Mouse (Mus musculus): ENCODE data around the gene Nradd. TPM values are rescaled to one million over a fixed set of nuclear protein-coding genes. Genes with fewer than 3 reads are reported as not detected.

Gene Nradd
- polyA plus RNA-seq, 1 experiment from 2014 or later = 27.2 TPM

- Histone ChIP-seq H3K36me3 (ENCODE audit: control insufficient read depth, insufficient read depth, low read length) (no peaks in the 10 kb centered on the region), H3K4me3 (replicated peaks; ENCODE audit: low read length) (no peak overlapping the region), H3K4me2 (ENCODE audit: low read depth, low read length) (no peak overlapping the region), H3K9ac (ENCODE audit: low read length) (no peak overlapping the region), H3K27ac (ENCODE audit: low read length) (no peak overlapping the region), H3K27me3 (ENCODE audit: control insufficient read depth, insufficient read depth, low read length) (no peaks in the 10 kb centered on the region), H3K4me1 (ENCODE audit: control insufficient read depth, insufficient read depth, low read length) (peaks cover 25% of the 10 kb centered on the region), H3K9me3 (replicated peaks; ENCODE audit: control insufficient read depth, low read length) (no peaks in the 10 kb centered on the region)
- WGBS = 69% methylated on average over 1 of the region's 1 CpGs
- ATAC-seq (ENCODE audit: insufficient read depth, low FRiP score) = no peak
Measured at GRCm38 (mm10) chr9:110662844-110663243, 38.6 kb upstream of the Nradd start.

- Histone ChIP-seq H3K4me1 (ENCODE audit: control insufficient read depth, insufficient read depth, low read length) (peaks cover 15% of the 10 kb centered on the region), H3K9ac (ENCODE audit: low read length) (no peak overlapping the region), H3K4me3 (replicated peaks; ENCODE audit: low read length) (no peak overlapping the region), H3K36me3 (ENCODE audit: control insufficient read depth, insufficient read depth, low read length) (no peaks in the 10 kb centered on the region), H3K9me3 (replicated peaks; ENCODE audit: control insufficient read depth, low read length) (no peaks in the 10 kb centered on the region), H3K27ac (ENCODE audit: low read length) (peak overlapping the region; percentile 30; the same call in 1 of the 2 replicates), H3K27me3 (ENCODE audit: control insufficient read depth, insufficient read depth, low read length) (no peaks in the 10 kb centered on the region), H3K4me2 (ENCODE audit: low read depth, low read length) (no peak overlapping the region)
- ATAC-seq (ENCODE audit: insufficient read depth, low FRiP score) = 0 out of 2 replicates have a peak, but pooled peaks have one; percentile 11
- 61% methylated on average over 7 of the region's 7 CpGs for WGBS
Measured at GRCm38 (mm10) chr9:110660856-110661612, 36.8 kb upstream of the Nradd start.

DNA sequence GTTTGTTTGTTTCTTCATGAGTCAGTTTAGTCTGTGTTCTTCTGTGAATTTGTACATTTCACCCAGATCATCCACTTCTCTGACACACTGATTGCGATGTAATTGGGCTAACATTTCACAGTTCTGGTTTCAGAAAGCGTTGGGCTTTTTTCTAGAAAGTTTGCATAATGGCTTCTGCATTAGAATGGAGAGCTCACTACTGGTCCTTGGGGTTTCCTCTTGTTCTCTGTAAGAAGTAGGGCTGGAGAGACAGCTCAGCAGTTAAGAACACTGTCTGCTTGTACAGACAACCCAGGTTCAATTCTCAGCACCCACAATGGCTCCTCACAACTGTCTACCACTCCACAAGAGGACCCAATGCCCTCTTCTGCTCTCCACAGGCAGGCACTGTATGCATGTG lies 36.0 kb upstream of the Nradd start:
- no peak overlapping the region for H3K27ac ChIP-seq (ENCODE audit: low read length)
- H3K4me3 ChIP-seq (replicated peaks; ENCODE audit: low read length) = no peak overlapping the region
- H3K4me2 ChIP-seq (ENCODE audit: low read depth, low read length) = no peak overlapping the region
- WGBS = 90% methylated on average over 2 of the region's 2 CpGs
- H3K27me3 ChIP-seq (ENCODE audit: control insufficient read depth, insufficient read depth, low read length) = no peaks in the 10 kb centered on the region
- H3K9me3 ChIP-seq (replicated peaks; ENCODE audit: control insufficient read depth, low read length) = no peaks in the 10 kb centered on the region
- no peak overlapping the region for H3K9ac ChIP-seq (ENCODE audit: low read length)
- no peaks in the 10 kb centered on the region for H3K36me3 ChIP-seq (ENCODE audit: control insufficient read depth, insufficient read depth, low read length)
- no peak for ATAC-seq (ENCODE audit: insufficient read depth, low FRiP score)
- H3K4me1 ChIP-seq (ENCODE audit: control insufficient read depth, insufficient read depth, low read length) = peaks cover 15% of the 10 kb centered on the region

GRCm38 (mm10) chr9:110659521-110659920 lies 35.3 kb upstream of the Nradd start:
- H3K27me3 ChIP-seq (ENCODE audit: control insufficient read depth, insufficient read depth, low read length) = no peaks in the 10 kb centered on the region
- no peaks in the 10 kb centered on the region for H3K36me3 ChIP-seq (ENCODE audit: control insufficient read depth, insufficient read depth, low read length)
- H3K9ac ChIP-seq (ENCODE audit: low read length) = no peak overlapping the region
- H3K9me3 ChIP-seq (replicated peaks; ENCODE audit: control insufficient read depth, low read length) = no peaks in the 10 kb centered on the region
- H3K4me3 ChIP-seq (replicated peaks; ENCODE audit: low read length) = no peak overlapping the region
- H3K4me1 ChIP-seq (ENCODE audit: control insufficient read depth, insufficient read depth, low read length) = peaks cover 17% of the 10 kb centered on the region
- no peak overlapping the region for H3K4me2 ChIP-seq (ENCODE audit: low read depth, low read length)
- no peak for ATAC-seq (ENCODE audit: insufficient read depth, low FRiP score)
- no peak overlapping the region; the same call in 1 of the 2 replicates for H3K27ac ChIP-seq (ENCODE audit: low read length)
- 86% methylated on average over 12 of the region's 12 CpGs for WGBS

DNA sequence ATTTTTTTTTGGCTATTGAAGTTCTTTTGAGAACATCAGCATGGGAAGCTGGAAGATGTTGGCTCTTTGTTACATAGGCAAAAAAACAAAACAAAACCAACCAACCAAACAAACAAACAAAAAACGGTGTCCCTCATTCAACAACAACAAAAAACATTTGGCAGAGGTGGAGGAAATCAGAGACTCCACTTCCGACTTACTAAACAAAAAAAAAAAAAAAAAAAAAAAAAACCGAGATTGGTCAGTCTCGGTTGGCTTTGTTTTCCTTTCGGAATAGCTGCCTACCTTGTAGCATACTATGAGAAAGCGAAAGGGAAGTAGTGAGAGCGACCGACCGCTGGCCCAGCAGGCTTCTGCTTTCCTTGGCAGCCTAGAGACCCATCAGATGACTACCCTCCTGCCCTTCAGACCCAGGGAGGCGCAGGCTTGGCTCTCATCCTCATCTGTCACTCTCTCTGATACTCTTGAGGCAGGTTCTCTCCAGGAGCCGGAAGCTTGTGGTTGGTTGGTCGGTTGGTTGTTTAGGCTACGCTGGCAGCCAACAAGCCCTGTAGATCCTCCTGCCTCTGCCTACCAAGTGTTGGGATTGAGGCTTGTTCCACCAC lies 33.3 kb upstream of the Nradd start:
- Histone ChIP-seq H3K27ac (ENCODE audit: low read length) (peak overlapping the region; percentile 69; the same call in 1 of the 2 replicates), H3K27me3 (ENCODE audit: control insufficient read depth, insufficient read depth, low read length) (no peaks in the 10 kb centered on the region), H3K36me3 (ENCODE audit: control insufficient read depth, insufficient read depth, low read length) (no peaks in the 10 kb centered on the region), H3K9me3 (replicated peaks; ENCODE audit: control insufficient read depth, low read length) (no peaks in the 10 kb centered on the region), H3K4me1 (ENCODE audit: control insufficient read depth, insufficient read depth, low read length) (peaks cover 27% of the 10 kb centered on the region), H3K4me2 (ENCODE audit: low read depth, low read length) (peak overlapping the region; percentile 81), H3K9ac (ENCODE audit: low read length) (peak overlapping the region; percentile 85), H3K4me3 (replicated peaks; ENCODE audit: low read length) (peak overlapping the region; percentile 58)
- no peak for ATAC-seq (ENCODE audit: insufficient read depth, low FRiP score)
- 67% methylated on average over 13 of the region's 13 CpGs for WGBS

DNA sequence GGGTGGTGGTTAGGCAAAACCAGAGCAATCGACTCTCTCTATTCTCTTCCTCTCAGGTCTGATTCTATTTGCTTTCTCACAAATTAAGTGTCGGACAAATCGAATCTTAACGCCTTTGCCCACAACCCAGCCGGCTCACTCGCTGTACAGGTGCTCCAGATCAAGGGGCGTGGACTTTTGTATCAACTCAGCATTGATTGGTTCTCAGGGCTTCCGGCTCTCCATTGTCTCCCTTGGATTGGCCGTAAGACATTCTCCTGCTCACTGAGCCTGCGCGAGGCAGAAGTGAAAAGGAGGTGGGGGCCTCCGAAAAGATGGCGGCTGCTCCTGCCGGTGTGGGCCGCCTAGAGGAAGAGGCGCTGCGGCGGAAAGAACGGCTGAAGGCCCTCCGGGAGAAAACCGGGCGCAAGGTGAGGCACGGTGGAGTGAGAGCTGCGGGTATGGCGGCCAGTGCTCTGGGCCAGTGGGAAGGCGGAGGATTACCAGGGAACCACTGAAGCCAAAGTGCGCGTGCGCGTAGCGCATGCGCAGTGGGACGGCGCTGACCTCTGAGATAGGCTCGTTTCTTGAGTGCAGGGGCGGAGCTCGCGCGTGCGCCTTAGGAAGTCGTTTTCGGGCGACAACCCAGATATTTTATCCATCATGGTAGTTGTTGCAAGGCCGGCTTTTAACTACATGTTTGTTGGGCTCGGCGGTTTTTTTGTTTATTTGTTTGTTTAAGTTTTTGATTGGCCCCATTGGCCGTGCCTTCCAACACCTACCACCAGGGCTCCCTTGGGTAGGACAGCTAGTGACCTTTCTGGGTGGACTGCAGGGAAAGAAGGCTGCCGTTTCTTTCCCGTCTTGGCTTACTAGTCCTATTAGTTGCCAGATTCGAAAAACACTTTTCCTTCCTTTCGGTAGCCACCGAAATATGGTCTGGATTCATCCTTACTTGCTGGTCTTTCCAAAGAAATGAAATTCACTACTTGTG lies 32.3 kb upstream of the Nradd start, which contains the start of gene Ccdc12:
Ccdc12 (plus strand) TSS at position 255 of the 973 bp plus-strand sequence.
- H3K36me3 ChIP-seq (ENCODE audit: control insufficient read depth, insufficient read depth, low read length) = no peaks in the 10 kb centered on the region
- H3K4me2 ChIP-seq (ENCODE audit: low read depth, low read length) = peak within 1 kb of the TSS; percentile 81
- H3K27me3 ChIP-seq (ENCODE audit: control insufficient read depth, insufficient read depth, low read length) = peaks cover 4% of the 10 kb centered on the region; the same call in 1 of the 2 replicates
- peak; percentile 91 for ATAC-seq (ENCODE audit: insufficient read depth, low FRiP score)
- under 1% methylated on average over 52 of the region's 52 CpGs for WGBS
- peak within 1 kb of the TSS; percentile 69 for H3K27ac ChIP-seq (ENCODE audit: low read length)
- H3K4me1 ChIP-seq (ENCODE audit: control insufficient read depth, insufficient read depth, low read length) = peaks cover 32% of the 10 kb centered on the region
- no peaks in the 10 kb centered on the region for H3K9me3 ChIP-seq (replicated peaks; ENCODE audit: control insufficient read depth, low read length)
- peak within 1 kb of the TSS; percentile 58 for H3K4me3 ChIP-seq (replicated peaks; ENCODE audit: low read length)
- peak within 1 kb of the TSS; percentile 85 for H3K9ac ChIP-seq (ENCODE audit: low read length)

DNA sequence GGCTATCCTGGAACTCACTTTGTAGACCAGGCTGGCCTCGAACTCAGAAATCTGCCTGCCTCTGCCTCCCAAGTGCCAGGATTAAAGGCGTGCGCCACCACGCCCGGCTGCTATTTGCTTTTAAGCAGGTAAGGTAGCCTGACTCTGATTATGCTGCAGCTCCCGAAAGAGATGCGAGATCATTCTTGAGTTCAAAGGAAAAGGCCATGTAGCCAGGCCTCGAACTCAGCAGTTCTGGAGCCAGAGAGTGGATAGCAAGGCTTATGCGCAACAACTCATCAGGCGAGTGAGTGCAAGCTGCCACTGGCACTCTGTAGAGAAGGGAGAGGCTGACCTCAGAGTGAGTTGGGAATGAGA lies 31.4 kb upstream of the Nradd start:
- peak overlapping the region; percentile 69 for H3K27ac ChIP-seq (ENCODE audit: low read length)
- H3K4me2 ChIP-seq (ENCODE audit: low read depth, low read length) = peak overlapping the region; percentile 47
- H3K36me3 ChIP-seq (ENCODE audit: control insufficient read depth, insufficient read depth, low read length) = no peaks in the 10 kb centered on the region
- no peaks in the 10 kb centered on the region for H3K9me3 ChIP-seq (replicated peaks; ENCODE audit: control insufficient read depth, low read length)
- no peak for ATAC-seq (ENCODE audit: insufficient read depth, low FRiP score)
- H3K27me3 ChIP-seq (ENCODE audit: control insufficient read depth, insufficient read depth, low read length) = peaks cover 4% of the 10 kb centered on the region; the same call in 1 of the 2 replicates
- WGBS = 77% methylated on average over 10 of the region's 10 CpGs
- H3K9ac ChIP-seq (ENCODE audit: low read length) = peak overlapping the region; percentile 4; the same call in 1 of the 2 replicates
- peaks cover 26% of the 10 kb centered on the region for H3K4me1 ChIP-seq (ENCODE audit: control insufficient read depth, insufficient read depth, low read length)
- H3K4me3 ChIP-seq (replicated peaks; ENCODE audit: low read length) = peak overlapping the region; percentile 58

DNA sequence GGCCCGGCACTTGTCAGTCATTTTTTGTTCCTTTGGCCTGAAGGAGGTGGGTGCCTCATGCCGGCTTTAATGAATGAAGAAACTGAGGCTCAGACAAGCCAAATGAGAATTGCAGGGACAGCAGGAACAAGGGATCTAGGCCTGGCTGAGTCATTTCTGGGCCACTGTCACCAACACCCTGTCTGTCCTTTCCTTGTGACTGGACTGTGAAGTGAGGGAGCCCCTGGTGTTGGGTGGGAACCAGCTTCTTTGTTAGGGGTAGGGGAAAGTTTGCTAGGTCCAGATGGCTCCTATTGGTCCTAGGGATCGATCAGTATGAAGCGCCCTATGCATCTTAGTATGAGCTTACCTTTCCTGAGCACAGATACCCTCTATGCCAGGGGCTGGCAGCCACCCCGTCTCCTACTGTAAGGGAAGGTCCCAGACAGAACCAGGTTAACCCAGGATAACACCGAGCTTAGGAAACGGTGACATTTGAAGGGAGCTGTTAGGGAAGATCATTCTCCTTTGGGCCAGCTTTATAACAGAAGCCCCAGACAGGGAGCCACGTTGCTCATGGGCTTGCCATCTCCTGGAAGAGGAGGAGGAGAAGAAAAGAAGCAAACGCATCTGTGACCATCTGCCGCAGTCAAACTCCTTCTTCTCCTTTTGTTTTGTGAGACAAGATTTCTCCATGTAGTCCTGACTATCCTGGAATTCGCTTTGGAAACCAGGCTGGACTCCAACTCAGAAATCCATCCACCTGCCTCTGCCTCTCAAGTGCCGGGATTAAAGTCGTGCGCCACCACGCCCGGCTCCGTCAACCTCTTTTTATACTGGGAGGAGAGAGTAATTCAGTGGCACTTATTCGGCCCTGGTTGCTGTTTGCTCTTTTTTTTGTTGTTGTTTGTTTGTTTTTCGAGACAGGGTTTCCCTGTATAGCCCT lies 30.7 kb upstream of the Nradd start:
- 77% methylated on average over 19 of the region's 19 CpGs for WGBS
- Histone ChIP-seq H3K9me3 (replicated peaks; ENCODE audit: control insufficient read depth, low read length) (no peaks in the 10 kb centered on the region), H3K27me3 (ENCODE audit: control insufficient read depth, insufficient read depth, low read length) (peaks cover 4% of the 10 kb centered on the region; the same call in 1 of the 2 replicates), H3K27ac (ENCODE audit: low read length) (peak overlapping the region; percentile 88), H3K4me2 (ENCODE audit: low read depth, low read length) (peak overlapping the region; percentile 88), H3K4me1 (ENCODE audit: control insufficient read depth, insufficient read depth, low read length) (peaks cover 26% of the 10 kb centered on the region), H3K4me3 (replicated peaks; ENCODE audit: low read length) (no peak overlapping the region), H3K9ac (ENCODE audit: low read length) (peak overlapping the region; percentile 55), H3K36me3 (ENCODE audit: control insufficient read depth, insufficient read depth, low read length) (no peaks in the 10 kb centered on the region)
- ATAC-seq (ENCODE audit: insufficient read depth, low FRiP score) = no peak
